Mouse (Mus musculus) activated CD4-positive, CD25-positive, alpha-beta regulatory T cell, adult 4 months (primary cell): Measurements from ENCODE around the gene Usp32. TPM values are rescaled to one million over a fixed set of nuclear protein-coding genes. Genes with fewer than 3 reads are reported as not detected.

Experiments used
- ATAC-seq: one replicate; pipeline ENCODE4 v1.8.0; 2017
- polyA plus RNA-seq, 2 experiments: library from polyadenylated mRNA; unstranded; fragments of 100-300 nt; shearing (Covaris generic); gene quantifications; one replicate each; pipeline ENCODE4 v1.2.1; 2017

Usp32 gene
- polyA plus RNA-seq, 2 experiments from 2014 or later = 7.5 to 11.9 TPM

GRCm38 (mm10) chr11:84945841-84946240 is 194.1 kb downstream of the Usp32 start:
- ATAC-seq = no peak

GRCm38 (mm10) chr11:84944639-84945435 is 195.1 kb downstream of the Usp32 start:
- ATAC-seq = no peak

GRCm38 (mm10) chr11:84943948-84944347 is 196.0 kb downstream of the Usp32 start:
- no peak for ATAC-seq

GRCm38 (mm10) chr11:84940140-84940539 is 199.8 kb downstream of the Usp32 start:
- ATAC-seq = no peak

GRCm38 (mm10) chr11:84939508-84940053 is 200.4 kb downstream of the Usp32 start:
- no peak for ATAC-seq

Other genes with a start within 250 kb of the Usp32 start
- 10 to 100 TPM; 34.7 to 35.7 TPM for gene Znhit3, start 223.8 kb downstream of the Usp32 start, polyA plus RNA-seq
- gene Car4, start 182.4 kb downstream of the Usp32 start, polyA plus RNA-seq = not detected
- gene 1700125H20Rik, start 30.2 kb upstream of the Usp32 start, polyA plus RNA-seq = not detected
- gene Appbp2, start 95.0 kb upstream of the Usp32 start, polyA plus RNA-seq = 10 to 100 TPM; 13.4 to 17.3 TPM
- gene Ppm1d, start 171.1 kb upstream of the Usp32 start, polyA plus RNA-seq = 1 to 10 TPM; 2.6 to 4.3 TPM
- 10 to 100 TPM; 31.7 to 46.6 TPM for gene Bcas3, start 213.0 kb upstream of the Usp32 start, polyA plus RNA-seq